ENCODE assay signal across 22 mouse cellular contexts in genomic region chr5:141564197-141564596, GRCm38 (mm10).
A peak's percentile ranks its signal among the peaks of the same experiment; 100 is the strongest.
DNase-seq lines count a peak whose midpoint lies in the region; ATAC-seq and TF ChIP-seq lines count a peak whose summit lies in the region.
"Had no signal": no experiment of that assay in that cellular context is flagged by ENCODE, and none has a peak within 500 bp of the region (broad histone marks: within the 10 kb centered on the region; RNA-seq: fewer than 3 reads in every experiment).

No protein-coding gene starts in this region.

- H3K4me3 ChIP-seq in heart, adult 2 months, result no peak overlapping the region
- H3K4me3 ChIP-seq in liver, adult 2 months (ENCODE audit: insufficient read depth, low read depth, low read length), result no peak overlapping the region
- H3K4me3 ChIP-seq in liver, embryonic 11.5 days (ENCODE audit: low read depth, low read length), result no peak overlapping the region
- no peak overlapping the region for H3K4me3 ChIP-seq in ES-Bruce4 (ENCODE audit: low read depth, low read length)
- H3K4me3 ChIP-seq in bone marrow, adult 2 months (replicated peaks; ENCODE audit: control insufficient read depth, low read depth, low read length), result no peak overlapping the region
- H3K4me3 ChIP-seq: embryonic facial prominence, embryonic 12.5 days; liver, embryonic 15.5 days; neural tube, embryonic 13.5 days had no signal

- no peak overlapping the region for H3K27ac ChIP-seq in heart, adult 2 months
- H3K27ac ChIP-seq in liver, adult 2 months (replicated peaks; ENCODE audit: insufficient read depth, low read depth, low read length), result no peak overlapping the region
- H3K27ac ChIP-seq in liver, embryonic 11.5 days (ENCODE audit: low read depth, low read length), result no peak overlapping the region
- H3K27ac ChIP-seq in ES-Bruce4 (ENCODE audit: insufficient read depth, low read length), result no peak overlapping the region
- H3K27ac ChIP-seq in bone marrow, adult 2 months (ENCODE audit: control insufficient read depth, insufficient read depth, low read depth, low read length, poor library complexity), result no peak overlapping the region
- H3K27ac ChIP-seq: embryonic facial prominence, embryonic 12.5 days; hindbrain, embryonic 14.5 days; liver, embryonic 15.5 days; neural tube, embryonic 13.5 days had no signal

- H3K79me2 ChIP-seq in heart, adult 2 months (replicated peaks; ENCODE audit: control insufficient read depth, insufficient read depth, low read length), result no peaks in the 10 kb centered on the region
- no peaks in the 10 kb centered on the region for H3K79me2 ChIP-seq in liver, adult 2 months (ENCODE audit: control insufficient read depth, insufficient read depth, low read length)

- no peaks in the 10 kb centered on the region for H3K36me3 ChIP-seq in heart, adult 2 months (ENCODE audit: control insufficient read depth, insufficient read depth, low read length)
- H3K36me3 ChIP-seq in liver, adult 2 months (ENCODE audit: control insufficient read depth, insufficient read depth, low read length), result no peaks in the 10 kb centered on the region
- H3K36me3 ChIP-seq in liver, embryonic 11.5 days (ENCODE audit: control insufficient read depth, insufficient read depth, low read length), result no peaks in the 10 kb centered on the region
- H3K36me3 ChIP-seq in ES-Bruce4 (ENCODE audit: control insufficient read depth, insufficient read depth, low read length, poor library complexity, severe bottlenecking), result no peaks in the 10 kb centered on the region
- H3K36me3 ChIP-seq: embryonic facial prominence, embryonic 12.5 days; G1E; liver, embryonic 15.5 days; neural tube, embryonic 13.5 days had no signal

- ATAC-seq in liver, embryonic 11.5 days (replicated peaks; ENCODE audit: low FRiP score), result no peak
- ATAC-seq: forebrain, embryonic 16.5 days had no signal

- no peak for TF ChIP-seq EP300 in heart, adult 2 months (IDR thresholded peaks at IDR 0.05; ENCODE audit: insufficient read depth, low read depth, low read length)
- no peak for TF ChIP-seq EP300 in ES-Bruce4 (IDR thresholded peaks at IDR 0.05; ENCODE audit: insufficient read depth, low read depth, low read length)

- no peak for DNase-seq in heart, adult 2 months
- no peak for DNase-seq in heart, postnatal 25 days (ENCODE audit: low spot score)
- no peak for DNase-seq in liver, adult 2 months (ENCODE audit: extremely low read depth, low read depth, low spot score)
- DNase-seq in liver, embryonic 11.5 days (ENCODE audit: low spot score), result no peak
- no peak for DNase-seq in left cerebral cortex, adult 18-20 months (ENCODE audit: low spot score in 2 of 2)
- DNase-seq: adrenal gland, postnatal 10 days; cerebellum, adult 2 months; kidney, adult 11 months; kidney, postnatal 25 days; left cerebral cortex, postnatal 4 days; lung, postnatal 4 days; right cerebral cortex, postnatal 14 days; thymus, postnatal 4 days had no signal

- WGBS in heart, adult 2 months, result 80% methylated on average over 5 of the region's 5 CpGs
- 87% methylated on average over 5 of the region's 5 CpGs for WGBS in liver, adult 2 months
- 75% methylated on average over 5 of the region's 5 CpGs for WGBS in liver, embryonic 11.5 days
- WGBS in bone marrow, adult 2 months, result 62% methylated on average over 5 of the region's 5 CpGs

- H3K4me2 ChIP-seq in liver, embryonic 11.5 days, result no peak overlapping the region
- H3K4me2 ChIP-seq: embryonic facial prominence, embryonic 12.5 days; hindbrain, embryonic 14.5 days; liver, embryonic 15.5 days; midbrain, embryonic 11.5 days; neural tube, embryonic 13.5 days had no signal

- intact Hi-C loops in heart, adult 2 months (cut with DNase I), result no loop called here
- intact Hi-C loops in heart, postnatal 25 days (cut with DNase I), result no loop called here

- no peak overlapping the region for H3K9ac ChIP-seq in heart, adult 2 months (ENCODE audit: low read depth, low read length)
- no peak overlapping the region for H3K9ac ChIP-seq in liver, adult 2 months (ENCODE audit: low read depth, low read length)
- no peak overlapping the region for H3K9ac ChIP-seq in liver, embryonic 11.5 days (ENCODE audit: low read depth, low read length)
- H3K9ac ChIP-seq in ES-Bruce4 (ENCODE audit: low read depth, poor library complexity, severe bottlenecking), result no peak overlapping the region
- H3K9ac ChIP-seq: embryonic facial prominence, embryonic 12.5 days; hindbrain, embryonic 14.5 days; liver, embryonic 15.5 days; neural tube, embryonic 13.5 days had no signal

- no peaks in the 10 kb centered on the region for H3K4me1 ChIP-seq in heart, adult 2 months (ENCODE audit: control insufficient read depth, insufficient read depth, low read length)
- no peaks in the 10 kb centered on the region for H3K4me1 ChIP-seq in liver, adult 2 months (ENCODE audit: control insufficient read depth, insufficient read depth, low read length)
- H3K4me1 ChIP-seq in liver, embryonic 11.5 days (replicated peaks; ENCODE audit: control insufficient read depth, insufficient read depth, low read length), result no peaks in the 10 kb centered on the region
- H3K4me1 ChIP-seq in ES-Bruce4 (ENCODE audit: control insufficient read depth, insufficient read depth, low read length), result no peaks in the 10 kb centered on the region
- no peaks in the 10 kb centered on the region for H3K4me1 ChIP-seq in bone marrow, adult 2 months (ENCODE audit: control insufficient read depth, insufficient read depth, low read length)
- H3K4me1 ChIP-seq: liver, embryonic 15.5 days had no signal

- TF ChIP-seq POLR2A in heart, adult 2 months (IDR thresholded peaks at IDR 0.05; ENCODE audit: insufficient read depth, low read depth, low read length), result no peak
- TF ChIP-seq POLR2A in liver, adult 2 months (IDR thresholded peaks at IDR 0.05; ENCODE audit: extremely low read depth, insufficient read depth, low read length), result no peak
- no peak for TF ChIP-seq POLR2A in ES-Bruce4 (IDR thresholded peaks at IDR 0.05; ENCODE audit: insufficient read depth, low read length)
- no peak for TF ChIP-seq POLR2A in bone marrow, adult 2 months (IDR thresholded peaks at IDR 0.05; ENCODE audit: borderline replicate concordance, control insufficient read depth, low read depth, low read length)

- peak; percentile 37 for TF ChIP-seq CTCF in heart, adult 2 months (IDR thresholded peaks at IDR 0.05)
- peak; percentile 52 for TF ChIP-seq CTCF in liver, adult 2 months (IDR thresholded peaks at IDR 0.05; ENCODE audit: low read depth, low read length)
- TF ChIP-seq CTCF in ES-Bruce4 (IDR thresholded peaks at IDR 0.05; ENCODE audit: low read depth, low read length), result peak; percentile 53
- peak; percentile 28; the same call in 1 of the 2 replicates for TF ChIP-seq CTCF in bone marrow, adult 2 months (IDR thresholded peaks at IDR 0.05; ENCODE audit: control insufficient read depth, insufficient read depth, low read length)

- H3K27me3 ChIP-seq in heart, adult 2 months (ENCODE audit: control insufficient read depth, insufficient read depth, low read length), result no peaks in the 10 kb centered on the region
- no peaks in the 10 kb centered on the region for H3K27me3 ChIP-seq in liver, adult 2 months (ENCODE audit: control insufficient read depth, insufficient read depth, low read length)
- H3K27me3 ChIP-seq in liver, embryonic 11.5 days (replicated peaks; ENCODE audit: control insufficient read depth, insufficient read depth, low read length), result no peaks in the 10 kb centered on the region
- no peaks in the 10 kb centered on the region for H3K27me3 ChIP-seq in ES-Bruce4 (ENCODE audit: control insufficient read depth, insufficient read depth, low read length, poor library complexity, severe bottlenecking)
- H3K27me3 ChIP-seq: embryonic facial prominence, embryonic 12.5 days; liver, embryonic 15.5 days; neural tube, embryonic 13.5 days had no signal

- H3K9me3 ChIP-seq in liver, embryonic 11.5 days (ENCODE audit: control insufficient read depth, low read length), result no peaks in the 10 kb centered on the region; the same call in 1 of the 2 replicates
- no peaks in the 10 kb centered on the region for H3K9me3 ChIP-seq in ES-Bruce4 (replicated peaks; ENCODE audit: control insufficient read depth, insufficient read depth, low read length, poor library complexity, severe bottlenecking)
- H3K9me3 ChIP-seq: embryonic facial prominence, embryonic 12.5 days; liver, embryonic 15.5 days had no signal
